Mouse (Mus musculus): ENCODE results near the gene Ptges2. TPM values are rescaled to one million over a fixed set of nuclear protein-coding genes. Genes with fewer than 3 reads are reported as not detected.

The Ptges2 gene
- total and polyA plus RNA-seq, 3 experiments: 17.1 to 21.3 (median 20.3) TPM

DNA sequence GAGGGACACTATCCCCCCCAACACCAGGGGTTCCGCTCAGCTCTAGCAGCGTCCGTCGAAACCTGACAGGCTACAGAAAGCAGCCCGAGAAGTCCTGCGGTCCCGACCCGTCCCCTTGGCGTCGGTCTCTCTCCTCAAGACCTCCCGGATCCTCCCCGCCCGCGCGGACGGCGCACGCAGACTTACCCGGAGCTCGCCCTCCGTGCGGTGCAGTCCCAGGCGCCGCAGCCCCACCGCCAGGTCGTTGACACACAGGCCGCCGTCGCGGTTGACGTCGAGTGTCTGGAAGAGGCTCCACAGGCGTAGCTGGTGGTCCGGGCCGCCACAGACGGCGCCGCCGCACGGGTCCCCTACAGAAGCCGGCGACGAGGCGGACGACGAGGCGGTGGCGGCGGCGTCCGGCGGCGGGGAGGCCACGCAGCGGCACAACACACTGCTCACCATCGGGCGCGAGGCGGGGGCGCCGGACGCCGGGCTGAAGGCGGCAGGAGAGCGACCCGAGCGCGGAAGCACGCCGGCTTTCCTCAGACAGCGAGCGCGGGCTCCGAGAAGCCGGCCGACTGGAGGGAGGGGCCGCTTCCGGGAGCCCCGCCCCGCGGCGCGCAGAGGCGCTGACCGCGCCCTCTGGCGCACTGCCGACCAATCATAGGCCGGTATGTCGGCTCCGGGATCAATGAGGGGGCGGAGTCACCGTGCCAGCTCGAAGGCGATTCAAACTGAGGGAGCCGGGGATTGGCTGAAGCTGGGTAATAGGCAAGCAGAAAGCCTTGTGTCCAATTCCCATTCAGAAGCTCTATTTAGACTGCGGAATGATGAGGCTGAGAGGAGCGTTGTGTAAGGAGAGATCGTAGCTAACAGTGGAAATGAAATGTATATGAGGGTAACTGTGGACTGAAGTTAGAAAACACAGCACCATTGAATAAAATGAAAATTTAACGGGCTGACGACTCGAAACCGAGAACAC lies 55.5 kb downstream of the Ptges2 start, which contains the start of gene Slc25a25:
Gene Slc25a25, minus strand, starts transcription at position 565 of the 964 bp plus-strand sequence.
- peak within 1 kb of the TSS; percentile 62 for H3K9ac ChIP-seq (ENCODE audit: insufficient read depth, low read depth)
- in situ Hi-C loops (cut with MboI; ENCODE audit: low pct_ligation_motif_present, low pct_unique_long_range_greater_than_20kb, low sequenced_read_pairs): loop anchor here (5.0 kb wide), 2 partner anchors 34 to 36 kb away; no protein-coding TSS in a partner anchor
- peaks cover 22% of the 10 kb centered on the region for H3K79me2 ChIP-seq (replicated peaks; ENCODE audit: control insufficient read depth, extremely low read depth, insufficient read depth, poor library complexity, severe bottlenecking)
- peak; percentile 97 for DNase-seq (ENCODE audit: extremely low read depth)
- H3K4me1 ChIP-seq (ENCODE audit: control insufficient read depth in 1 of 2, insufficient read depth in 2 of 2): peaks cover 22 to 53% of the 10 kb centered on the region in 2 experiments
- peak within 1 kb of the TSS; percentile 73 for H3K4me2 ChIP-seq (ENCODE audit: insufficient read depth, low read depth, poor library complexity, severe bottlenecking)
- H3K4me3 ChIP-seq (replicated peaks in 1 of 3; ENCODE audit: low read depth in 2 of 3, low read length in 2 of 3, poor library complexity in 1 of 3): peak within 1 kb of the TSS; percentile 77 to 99 (median 85)
- no peaks in the 10 kb centered on the region for H3K27me3 ChIP-seq (replicated peaks)
- dilution Hi-C loops (cut with MboI; ENCODE audit: extremely low pct_ligation_motif_present, extremely low pct_unique_long_range_greater_than_20kb, low sequenced_read_pairs): no loop called here
- peaks cover 7% of the 10 kb centered on the region for H3K9me3 ChIP-seq (replicated peaks; ENCODE audit: low read length)
- H3K36me3 ChIP-seq (replicated peaks in 1 of 2; ENCODE audit: control insufficient read depth in 1 of 2, insufficient read depth in 1 of 2, low read length in 1 of 2): peaks cover 12 to 18% of the 10 kb centered on the region in 2 experiments
- H3K27ac ChIP-seq (ENCODE audit: insufficient read depth, low read depth): peak within 1 kb of the TSS; percentile 59
- peak; percentile 47; the same call in 1 of the 2 replicates for TF ChIP-seq NRF1 (IDR thresholded peaks at IDR 0.05; ENCODE audit: low read depth, low read length)
- peak; percentile 60 for TF ChIP-seq HCFC1 (IDR thresholded peaks at IDR 0.05; ENCODE audit: low read depth, low read length)
- 0 out of 2 replicates have a peak, but pooled peaks have one; percentile 71 for TF ChIP-seq POLR2AphosphoS2 (IDR thresholded peaks at IDR 0.05; ENCODE audit: low read depth, low read length)
- no peak; the same call in 1 of the 2 replicates for TF ChIP-seq CHD2 (IDR thresholded peaks at IDR 0.05; ENCODE audit: low read length)
- no peak for TF ChIP-seq JUND (conservative IDR thresholded peaks at IDR 0.05; ENCODE audit: low read depth, low read length)
- TF ChIP-seq ELF1 (IDR thresholded peaks at IDR 0.05; ENCODE audit: low read depth, low read length): peak; percentile 91
- TF ChIP-seq GABPA (IDR thresholded peaks at IDR 0.05; ENCODE audit: insufficient replicate concordance, low read depth, low read length): no peak
- peak; percentile 53; the same call in 1 of the 2 replicates for TF ChIP-seq MYC (IDR thresholded peaks at IDR 0.05; ENCODE audit: low read depth, low read length)
- no peak for TF ChIP-seq JUN (IDR thresholded peaks at IDR 0.05; ENCODE audit: insufficient read depth, low read depth, low read length)
- 0 out of 2 replicates have a peak, but pooled peaks have one; percentile 92 for TF ChIP-seq UBTF (IDR thresholded peaks at IDR 0.05; ENCODE audit: low read depth, low read length)
- no peak for TF ChIP-seq IRF4 (IDR thresholded peaks at IDR 0.05; ENCODE audit: low read depth, low read length)
- peak; percentile 61; the same call in 1 of the 2 replicates for TF ChIP-seq MAZ (IDR thresholded peaks at IDR 0.05; ENCODE audit: low read depth, low read length)
- no peak for TF ChIP-seq USF1 (IDR thresholded peaks at IDR 0.05; ENCODE audit: low read depth, low read length)
- TF ChIP-seq SMC3 (IDR thresholded peaks at IDR 0.05; ENCODE audit: low read depth, low read length): no peak
- TF ChIP-seq MEF2A (IDR thresholded peaks at IDR 0.05; ENCODE audit: borderline replicate concordance, low read depth, low read length): no peak
- TF ChIP-seq MAX (IDR thresholded peaks at IDR 0.05; ENCODE audit: low read length): no peak; the same call in 1 of the 2 replicates
- TF ChIP-seq PAX5 (IDR thresholded peaks at IDR 0.05; ENCODE audit: low read length): no peak
- no peak for TF ChIP-seq ZNF384 (IDR thresholded peaks at IDR 0.05; ENCODE audit: low read depth, low read length)
- TF ChIP-seq SIN3A (IDR thresholded peaks at IDR 0.05; ENCODE audit: low read length): peak; percentile 75
- TF ChIP-seq MXI1 (IDR thresholded peaks at IDR 0.05; ENCODE audit: low read depth, low read length): peak; percentile 85
- peak; percentile 8; the same call in 1 of the 2 replicates for TF ChIP-seq E2F4 (IDR thresholded peaks at IDR 0.05; ENCODE audit: insufficient replicate concordance, low read depth, low read length)
- TF ChIP-seq CHD1 (IDR thresholded peaks at IDR 0.05; ENCODE audit: low read depth, low read length): no peak
- TF ChIP-seq ZMIZ1 (IDR thresholded peaks at IDR 0.05; ENCODE audit: low read depth, low read length): peak; percentile 69; the same call in 1 of the 2 replicates
- TF ChIP-seq ZC3H11A (IDR thresholded peaks at IDR 0.05; ENCODE audit: low read depth, low read length): no peak
- TF ChIP-seq RCOR1 (conservative IDR thresholded peaks at IDR 0.05; ENCODE audit: low read depth, low read length): no peak
- 0 out of 2 replicates have a peak, but pooled peaks have one; percentile 17 for TF ChIP-seq TCF12 (IDR thresholded peaks at IDR 0.05; ENCODE audit: low read depth, low read length)
- no peak for TF ChIP-seq ETS1 (conservative IDR thresholded peaks at IDR 0.05; ENCODE audit: low read depth, low read length)
- TF ChIP-seq USF2 (conservative IDR thresholded peaks at IDR 0.05; ENCODE audit: low read depth, low read length): no peak
- no peak for TF ChIP-seq RAD21 (IDR thresholded peaks at IDR 0.05; ENCODE audit: low read depth, low read length)
- no peak for TF ChIP-seq CTCF (conservative IDR thresholded peaks at IDR 0.05 in 1 of 2, IDR thresholded peaks at IDR 0.05 in 1 of 2; ENCODE audit: low read depth in 2 of 2, low read length in 2 of 2)
- TF ChIP-seq NELFE (IDR thresholded peaks at IDR 0.05; ENCODE audit: low read depth, low read length): peak; percentile 79
- TF ChIP-seq BHLHE40 (IDR thresholded peaks at IDR 0.05; ENCODE audit: low read depth, low read length): no peak
- TF ChIP-seq EP300 (IDR thresholded peaks at IDR 0.05; ENCODE audit: low read length): no peak
- TF ChIP-seq POLR2A (IDR thresholded peaks at IDR 0.05; ENCODE audit: low read depth, low read length): peak; percentile 67; the same call in 1 of the 2 replicates
- no peak for TF ChIP-seq ZKSCAN1 (IDR thresholded peaks at IDR 0.05; ENCODE audit: borderline replicate concordance, low read depth, low read length)
- peak; percentile 82; the same call in 1 of the 2 replicates for TF ChIP-seq TBP (conservative IDR thresholded peaks at IDR 0.05; ENCODE audit: low read depth, low read length)
- 0 out of 2 replicates have a peak, but pooled peaks have one; percentile 18 for TF ChIP-seq KAT2A (IDR thresholded peaks at IDR 0.05; ENCODE audit: insufficient replicate concordance, low read length)
